Mouse (Mus musculus) lung, embryonic 15.5 days (tissue): ENCODE measurements around the gene Efna4. TPM values are rescaled to one million over a fixed set of nuclear protein-coding genes. Genes with fewer than 3 reads are reported as not detected.

ENCODE experiments used
- ATAC-seq: fragments of 200-750 bp; cut with Nextera tagmentation; 2 replicates; pipeline ENCODE4 v1.8.0; 2017; ENCODE audit warnings: moderate number of reproducible peaks, borderline replicate concordance; ENCODE audit not compliant: low FRiP score, low TSS enrichment; ENCODE audit errors: extremely low read depth
- H3K27ac ChIP-seq: fragments of 300-500 bp; sonication (generic); 2 replicates; pipeline ENCODE4 v1.5.1; 2015; ENCODE audit warnings: moderate library complexity, mild to moderate bottlenecking, inconsistent platforms
- H3K27me3 ChIP-seq: fragments of 300-500 bp; sonication (generic); 2 replicates; pipeline ENCODE4 v1.6.1; 2015; ENCODE audit warnings: inconsistent platforms
- H3K36me3 ChIP-seq: fragments of 300-500 bp; sonication (generic); 2 replicates; pipeline ENCODE4 v1.6.1; 2015; ENCODE audit warnings: inconsistent platforms
- H3K4me1 ChIP-seq: fragments of 300-500 bp; sonication (generic); 2 replicates; pipeline ENCODE4 v1.6.1; 2015; ENCODE audit warnings: inconsistent platforms
- H3K4me2 ChIP-seq: fragments of 300-500 bp; sonication (generic); 2 replicates; pipeline ENCODE4 v1.6.1; 2015; ENCODE audit warnings: inconsistent platforms, mild to moderate bottlenecking, moderate library complexity
- H3K4me3 ChIP-seq: fragments of 300-500 bp; sonication (generic); 2 replicates; pipeline ENCODE4 v1.5.1; 2015; ENCODE audit warnings: mild to moderate bottlenecking, inconsistent platforms
- H3K9ac ChIP-seq: fragments of 300-500 bp; sonication (generic); 2 replicates; pipeline ENCODE4 v1.6.1; 2015; ENCODE audit warnings: inconsistent platforms
- H3K9me3 ChIP-seq: fragments of 300-500 bp; sonication (generic); 2 replicates; pipeline ENCODE4 v1.6.1; 2016; ENCODE audit warnings: inconsistent platforms
- WGBS: fragments of 180-500 bp; shearing (Covaris S2); methylation state at CpG from one replicate; pipeline ENCODE4 v1.1.7; 2015; 5-methylcytosine and 5-hydroxymethylcytosine counted together
- polyA plus RNA-seq: library from polyadenylated mRNA; unstranded; fragments of >200 nt; fragmentation: Nextera tagmentation; extraction: Ambion mirVana; gene quantifications from 2 replicates; pipeline ENCODE4 v1.2.1, GENCODE M21; 2015

Gene Efna4
- polyA plus RNA-seq, 1 experiment from 2014 or later = 29.0 TPM

DNA sequence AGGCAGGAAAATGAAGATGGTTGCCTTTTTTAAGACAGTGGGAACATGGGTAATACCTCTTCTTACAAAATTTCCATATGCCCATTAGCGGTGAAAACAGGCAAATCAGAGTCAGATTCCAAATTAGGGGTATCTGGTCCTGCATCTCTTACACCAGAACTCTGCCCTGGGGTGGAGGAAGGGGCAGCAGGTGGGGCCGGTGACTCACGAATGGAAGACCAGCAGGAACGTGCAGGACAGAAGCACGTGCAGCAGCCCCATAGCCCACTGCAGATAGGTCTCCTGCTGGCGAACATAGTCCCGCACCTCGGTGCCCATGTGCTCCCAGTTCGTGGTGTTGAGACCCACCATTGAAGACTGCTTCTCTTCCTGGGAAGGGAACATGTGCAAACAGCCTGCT lies 18.2 kb upstream of the Efna4 start:
- no peak overlapping the region for H3K9ac ChIP-seq
- WGBS = 56% methylated on average over 9 of the region's 9 CpGs
- no peaks in the 10 kb centered on the region for H3K9me3 ChIP-seq
- no peaks in the 10 kb centered on the region for H3K36me3 ChIP-seq
- H3K27ac ChIP-seq = no peak overlapping the region
- no peaks in the 10 kb centered on the region; the same call in 1 of the 2 replicates for H3K27me3 ChIP-seq
- ATAC-seq = no peak
- no peak overlapping the region for H3K4me2 ChIP-seq
- H3K4me3 ChIP-seq = no peak overlapping the region
- H3K4me1 ChIP-seq = peaks cover 6% of the 10 kb centered on the region; the same call in 1 of the 2 replicates

DNA sequence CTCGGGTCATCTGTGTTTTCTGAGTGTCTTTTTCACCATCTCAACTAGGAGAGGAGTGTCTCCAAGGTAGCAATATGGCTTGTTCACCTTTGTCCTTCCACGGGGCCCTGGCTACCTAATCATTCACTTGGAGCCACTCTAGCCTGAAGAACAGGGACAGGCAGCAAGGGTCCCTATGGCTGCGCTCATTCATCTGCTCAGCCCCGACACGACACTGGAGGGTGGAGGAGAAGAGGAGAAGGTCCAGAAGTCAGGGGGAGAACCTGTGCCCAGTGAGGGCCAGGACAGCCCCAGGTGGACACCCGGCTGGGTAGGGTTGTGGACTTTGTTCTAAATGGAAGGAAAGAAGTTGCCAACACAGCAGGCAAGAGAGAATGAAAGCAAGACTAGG lies 17.7 kb upstream of the Efna4 start:
- Histone ChIP-seq H3K9me3 (no peaks in the 10 kb centered on the region), H3K4me2 (no peak overlapping the region), H3K9ac (no peak overlapping the region), H3K27ac (0 out of 2 replicates have a peak overlapping the region, but pooled peaks have one; percentile 10), H3K36me3 (no peaks in the 10 kb centered on the region), H3K4me3 (no peak overlapping the region), H3K27me3 (no peaks in the 10 kb centered on the region; the same call in 1 of the 2 replicates), H3K4me1 (peaks cover 9% of the 10 kb centered on the region)
- ATAC-seq = no peak
- 62% methylated on average over 6 of the region's 6 CpGs for WGBS

DNA sequence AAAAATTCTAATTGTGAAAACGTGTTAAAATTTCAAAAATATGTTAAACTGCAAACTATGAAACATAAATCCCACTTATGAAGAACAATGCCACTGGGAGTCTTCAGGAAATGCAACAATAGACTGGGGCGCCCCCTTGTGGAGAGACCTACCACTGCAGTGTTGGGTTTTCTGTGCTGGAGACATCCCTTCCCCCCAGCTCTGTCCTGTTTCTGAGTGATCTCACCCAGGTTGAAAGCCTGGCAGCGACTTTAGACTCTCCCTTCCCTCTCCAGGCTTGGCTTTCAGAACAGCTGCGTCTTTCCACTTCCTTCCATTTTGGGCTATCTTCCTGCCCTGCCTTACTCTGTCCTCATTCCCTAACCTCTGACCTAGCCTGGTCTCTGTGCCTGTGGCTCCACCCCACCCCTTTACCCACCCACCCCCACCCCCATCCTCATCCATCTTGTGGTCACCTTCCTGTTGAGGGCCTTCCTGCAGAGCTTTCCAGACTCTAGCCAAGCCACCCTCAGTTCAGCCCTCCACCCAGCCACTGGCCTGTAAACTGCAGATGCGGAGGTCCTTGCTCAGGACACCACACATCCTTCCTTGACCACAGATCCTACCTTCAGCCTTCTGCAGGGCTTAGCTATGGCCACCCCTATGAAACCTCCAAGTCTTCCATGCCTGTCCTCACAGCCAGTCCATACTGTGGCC lies 17.1 kb upstream of the Efna4 start:
- H3K27me3 ChIP-seq = no peaks in the 10 kb centered on the region; the same call in none of the 2 replicates
- H3K36me3 ChIP-seq = no peaks in the 10 kb centered on the region
- H3K9ac ChIP-seq = no peak overlapping the region
- 0 out of 2 replicates have a peak overlapping the region, but pooled peaks have one; percentile 18 for H3K4me2 ChIP-seq
- H3K4me1 ChIP-seq = peaks cover 15% of the 10 kb centered on the region
- H3K4me3 ChIP-seq = no peak overlapping the region
- peak; percentile 48; the same call in 1 of the 2 replicates for ATAC-seq
- 13% methylated on average over 5 of the region's 5 CpGs for WGBS
- 0 out of 2 replicates have a peak overlapping the region, but pooled peaks have one; percentile 10 for H3K27ac ChIP-seq
- no peaks in the 10 kb centered on the region for H3K9me3 ChIP-seq

DNA sequence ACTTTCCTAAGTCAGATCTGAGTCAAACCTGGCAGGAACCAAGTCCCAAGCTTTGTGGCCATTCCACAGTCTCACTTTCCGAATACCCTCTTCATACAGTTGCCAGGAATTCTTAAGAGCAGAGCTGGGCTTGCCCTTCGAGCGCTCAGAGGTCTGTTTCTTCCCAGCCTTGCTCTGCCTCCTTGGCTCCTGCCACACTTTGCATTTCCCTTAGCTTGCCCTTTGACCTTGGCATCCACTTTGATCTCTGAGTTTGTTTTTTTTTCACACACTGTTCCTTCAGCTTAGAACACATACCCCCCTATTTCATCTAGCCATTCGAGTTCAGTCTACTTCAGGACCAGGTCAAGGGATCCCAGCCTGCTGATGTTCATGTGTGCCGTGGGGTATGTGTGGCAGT lies 13.4 kb upstream of the Efna4 start:
- ATAC-seq = no peak
- Histone ChIP-seq H3K27ac (no peak overlapping the region), H3K4me3 (no peak overlapping the region), H3K4me1 (peaks cover 30% of the 10 kb centered on the region), H3K4me2 (no peak overlapping the region), H3K36me3 (no peaks in the 10 kb centered on the region), H3K9ac (no peak overlapping the region), H3K27me3 (no peaks in the 10 kb centered on the region; the same call in none of the 2 replicates), H3K9me3 (no peaks in the 10 kb centered on the region)
- WGBS = 46% methylated on average over 5 of the region's 5 CpGs

DNA sequence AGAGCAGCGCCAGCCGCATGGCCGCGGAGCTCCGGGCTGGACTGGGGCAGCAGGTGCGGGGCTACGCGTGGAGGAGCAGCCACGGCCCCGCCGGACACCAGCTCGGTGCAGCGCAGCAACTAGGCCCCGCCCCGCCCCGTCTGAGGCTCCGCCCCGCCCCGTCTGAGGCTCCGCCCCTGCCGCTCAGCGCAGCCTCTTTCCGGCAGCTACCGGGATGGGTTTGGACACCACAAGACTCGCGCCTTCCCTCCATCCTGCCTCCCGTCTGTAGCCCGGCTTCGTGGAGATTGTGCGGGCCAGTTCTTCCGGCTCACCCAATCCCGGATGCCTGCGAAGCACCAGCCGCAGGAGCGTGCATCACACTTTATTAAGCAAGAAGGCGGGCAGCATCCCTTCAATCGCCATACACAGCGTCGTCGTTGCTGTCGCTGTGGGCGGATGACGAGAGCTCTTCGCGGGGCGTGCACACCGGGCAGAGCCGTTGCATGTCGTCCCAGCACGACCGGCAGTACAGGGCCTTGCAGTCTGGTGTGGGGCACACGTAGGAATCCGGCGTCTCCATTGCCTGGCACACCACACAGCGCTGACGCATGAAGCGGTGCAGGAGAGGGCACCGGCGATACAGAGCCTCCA lies 12.2 kb upstream of the Efna4 start, which contains the start of gene Adam15:
TSS of gene Adam15 (minus strand) at position 128 of the 633 bp plus-strand sequence.
- peak; percentile 87 for ATAC-seq
- H3K4me2 ChIP-seq = peak within 1 kb of the TSS; percentile 96
- peak within 1 kb of the TSS; percentile 47 for H3K9ac ChIP-seq
- H3K27me3 ChIP-seq = no peaks in the 10 kb centered on the region; the same call in 1 of the 2 replicates
- H3K36me3 ChIP-seq = no peaks in the 10 kb centered on the region
- peaks cover 26% of the 10 kb centered on the region for H3K4me1 ChIP-seq
- 1% methylated on average over 59 of the region's 59 CpGs for WGBS
- H3K4me3 ChIP-seq = peak within 1 kb of the TSS; percentile 54
- H3K27ac ChIP-seq = peak within 1 kb of the TSS; percentile 63
- no peaks in the 10 kb centered on the region for H3K9me3 ChIP-seq

DNA sequence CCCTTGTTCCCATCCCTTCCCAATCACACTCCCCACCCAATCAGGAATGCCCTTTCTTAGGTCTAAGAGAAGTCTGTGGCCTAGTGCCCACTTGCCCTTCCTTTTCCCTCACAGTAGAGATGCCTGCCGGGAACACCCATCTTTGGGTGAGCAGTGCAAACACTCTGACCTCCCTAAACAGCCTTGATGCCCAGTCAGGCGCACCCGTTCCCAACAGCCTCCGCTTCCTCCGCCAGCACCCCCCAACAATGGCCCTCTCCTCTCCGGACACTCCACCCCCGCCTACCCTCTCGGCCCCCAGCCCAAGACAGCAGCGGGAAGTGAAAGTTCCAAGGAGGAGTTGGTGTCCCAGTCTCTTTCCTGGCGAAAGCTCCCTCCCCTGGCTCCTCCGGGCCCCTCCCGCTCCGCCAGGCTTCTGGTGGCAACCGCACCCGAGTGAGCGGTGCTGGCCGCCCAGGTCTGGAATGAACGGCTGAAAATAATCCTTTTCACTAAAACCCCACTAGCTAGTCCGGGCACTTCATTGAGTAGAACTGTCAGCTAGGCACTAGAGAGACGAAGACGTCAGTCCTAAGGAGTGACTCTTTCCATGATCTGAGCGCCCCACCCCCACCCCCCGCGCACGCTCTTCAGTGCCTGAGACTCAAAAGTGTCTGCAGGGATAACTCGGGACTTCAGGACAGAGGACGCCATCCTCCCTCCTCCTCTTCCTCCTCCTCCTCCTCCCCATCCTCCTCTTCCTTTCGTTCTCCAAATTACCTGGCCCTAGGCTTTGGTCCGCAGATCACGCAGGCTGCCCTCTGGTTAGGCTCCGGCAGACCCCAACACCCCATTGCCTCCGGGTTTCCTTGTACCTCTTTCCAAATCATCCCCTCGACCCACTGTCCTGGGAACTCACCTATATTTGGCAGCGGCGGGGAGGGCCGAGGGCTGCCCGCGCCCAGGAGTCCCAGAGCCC lies 11.4 kb upstream of the Efna4 start:
- Histone ChIP-seq H3K9ac (peak overlapping the region; percentile 47), H3K9me3 (no peaks in the 10 kb centered on the region), H3K36me3 (no peaks in the 10 kb centered on the region), H3K4me3 (peak overlapping the region; percentile 54), H3K27ac (peak overlapping the region; percentile 63), H3K27me3 (no peaks in the 10 kb centered on the region; the same call in 1 of the 2 replicates), H3K4me1 (peaks cover 24% of the 10 kb centered on the region), H3K4me2 (peak overlapping the region; percentile 96)
- WGBS = 1% methylated on average over 38 of the region's 38 CpGs
- peak; percentile 27 for ATAC-seq

DNA sequence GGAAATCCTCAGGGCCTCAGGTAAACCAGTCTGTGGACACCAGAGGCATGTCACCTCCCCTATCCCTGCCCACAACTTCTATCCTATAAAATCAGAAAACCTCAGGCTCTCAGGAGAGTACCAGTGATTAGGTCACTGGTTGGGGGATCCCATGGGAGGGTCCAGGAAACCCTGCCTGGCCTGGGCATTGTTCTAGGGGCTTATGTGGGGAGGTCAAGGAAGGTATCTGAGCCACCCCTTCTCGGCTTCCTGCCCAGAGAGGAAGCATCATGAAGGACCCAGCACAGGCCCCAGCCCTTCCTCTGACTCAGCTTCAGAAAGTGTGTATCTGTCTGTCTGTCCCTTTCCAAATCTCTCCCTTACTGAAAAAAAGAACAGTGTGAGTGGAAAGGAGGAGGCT lies 10.1 kb upstream of the Efna4 start:
- Histone ChIP-seq H3K27ac (0 out of 2 replicates have a peak overlapping the region, but pooled peaks have one; percentile 63), H3K9ac (no peak overlapping the region), H3K4me2 (peak overlapping the region; percentile 96), H3K4me1 (peaks cover 24% of the 10 kb centered on the region), H3K4me3 (0 out of 2 replicates have a peak overlapping the region, but pooled peaks have one; percentile 54), H3K36me3 (peaks cover 5% of the 10 kb centered on the region; the same call in 1 of the 2 replicates), H3K27me3 (no peaks in the 10 kb centered on the region; the same call in 1 of the 2 replicates), H3K9me3 (no peaks in the 10 kb centered on the region)
- ATAC-seq = no peak
- WGBS = 55% methylated on average over 1 of the region's 1 CpGs

DNA sequence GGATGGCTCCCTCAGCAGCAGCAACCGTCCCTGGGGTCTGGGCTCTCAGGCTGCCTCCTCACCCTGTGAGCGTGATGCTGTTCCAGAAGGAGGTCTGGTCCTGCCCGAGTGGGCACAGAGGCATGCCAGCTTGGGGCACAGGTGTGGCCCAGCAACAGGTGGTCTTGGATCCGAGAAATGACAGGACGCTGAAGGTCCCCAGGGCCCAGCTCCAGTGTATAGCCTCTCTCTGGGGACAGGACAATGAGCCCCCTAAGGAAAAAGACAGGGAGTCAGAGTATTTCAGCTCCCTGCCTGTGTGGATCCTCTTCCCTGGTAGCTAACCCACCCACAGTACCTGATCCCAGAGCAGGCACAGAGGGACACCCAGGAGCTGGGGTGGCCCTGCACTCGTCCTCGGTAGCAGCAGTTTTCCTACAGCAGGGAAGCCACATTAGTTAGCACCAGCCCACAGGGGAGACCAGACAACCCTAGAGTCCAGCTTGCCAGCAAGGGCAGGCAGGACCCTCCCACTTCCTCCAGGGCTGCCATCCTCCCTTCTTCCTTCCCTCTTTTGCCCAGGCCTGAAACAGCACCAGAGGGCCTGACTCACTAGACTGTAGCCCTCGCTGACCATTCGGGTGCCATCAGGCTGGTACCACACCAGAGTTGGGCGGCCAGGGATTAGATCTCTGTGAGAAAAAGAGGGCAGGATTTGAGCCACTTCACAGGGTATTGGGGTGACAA lies 9.2 kb upstream of the Efna4 start:
- Histone ChIP-seq H3K9ac (no peak overlapping the region), H3K4me1 (peaks cover 24% of the 10 kb centered on the region), H3K4me3 (no peak overlapping the region), H3K9me3 (no peaks in the 10 kb centered on the region), H3K4me2 (no peak overlapping the region), H3K36me3 (peaks cover 5% of the 10 kb centered on the region; the same call in 1 of the 2 replicates), H3K27ac (no peak overlapping the region), H3K27me3 (no peaks in the 10 kb centered on the region; the same call in 1 of the 2 replicates)
- WGBS = 78% methylated on average over 10 of the region's 10 CpGs
- no peak for ATAC-seq

DNA sequence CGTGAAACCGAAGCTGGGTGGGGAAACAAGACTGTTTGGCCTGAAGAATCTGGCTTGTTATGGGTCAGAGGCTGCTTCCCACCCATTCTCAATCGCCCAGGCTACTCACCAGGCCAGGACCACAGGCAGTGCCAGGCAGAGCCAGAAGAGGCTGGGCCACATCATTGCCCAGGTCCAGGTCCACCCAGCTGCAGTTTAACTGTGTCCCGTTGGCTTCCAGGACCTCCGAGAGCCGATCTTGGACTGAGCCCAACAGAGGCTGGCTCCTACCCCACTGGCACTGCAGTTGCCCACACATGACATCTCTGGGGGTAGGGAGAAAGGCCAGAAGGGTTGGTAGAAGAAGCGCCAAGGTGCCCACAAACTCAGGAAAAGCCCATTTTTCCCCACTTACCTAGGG lies 5.5 kb upstream of the Efna4 start:
- 77% methylated on average over 7 of the region's 7 CpGs for WGBS
- no peak overlapping the region for H3K9ac ChIP-seq
- H3K36me3 ChIP-seq = peaks cover 5% of the 10 kb centered on the region; the same call in 1 of the 2 replicates
- no peak overlapping the region for H3K4me3 ChIP-seq
- ATAC-seq = no peak
- no peaks in the 10 kb centered on the region for H3K9me3 ChIP-seq
- no peak overlapping the region for H3K4me2 ChIP-seq
- peaks cover 30% of the 10 kb centered on the region for H3K4me1 ChIP-seq
- no peaks in the 10 kb centered on the region for H3K27me3 ChIP-seq
- no peak overlapping the region for H3K27ac ChIP-seq

DNA sequence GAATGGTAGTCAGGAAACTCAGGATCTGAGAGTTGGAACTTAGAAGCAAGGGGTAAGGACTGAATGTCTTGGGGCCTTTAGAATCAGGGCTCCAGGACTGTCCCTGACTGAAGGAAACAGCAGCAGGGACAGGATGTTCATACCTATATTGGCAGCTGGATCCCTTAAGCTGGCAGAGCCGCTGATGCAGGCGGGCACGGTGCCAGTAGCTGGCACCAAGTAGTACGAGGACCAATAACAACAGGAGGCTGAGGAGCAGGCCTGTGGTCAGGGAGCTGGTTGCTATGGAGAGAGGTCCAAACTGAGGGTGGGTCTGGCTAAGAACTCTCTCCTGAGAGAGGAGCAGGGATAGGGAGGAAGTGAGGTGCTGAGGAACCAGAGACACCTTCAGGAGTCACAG lies 4.0 kb upstream of the Efna4 start:
- H3K36me3 ChIP-seq = peaks cover 5% of the 10 kb centered on the region; the same call in 1 of the 2 replicates
- H3K9ac ChIP-seq = no peak overlapping the region
- no peak overlapping the region for H3K4me2 ChIP-seq
- H3K9me3 ChIP-seq = no peaks in the 10 kb centered on the region
- H3K27ac ChIP-seq = no peak overlapping the region
- H3K4me1 ChIP-seq = peaks cover 33% of the 10 kb centered on the region
- no peak for ATAC-seq
- no peaks in the 10 kb centered on the region for H3K27me3 ChIP-seq
- 81% methylated on average over 4 of the region's 4 CpGs for WGBS
- no peak overlapping the region for H3K4me3 ChIP-seq

DNA sequence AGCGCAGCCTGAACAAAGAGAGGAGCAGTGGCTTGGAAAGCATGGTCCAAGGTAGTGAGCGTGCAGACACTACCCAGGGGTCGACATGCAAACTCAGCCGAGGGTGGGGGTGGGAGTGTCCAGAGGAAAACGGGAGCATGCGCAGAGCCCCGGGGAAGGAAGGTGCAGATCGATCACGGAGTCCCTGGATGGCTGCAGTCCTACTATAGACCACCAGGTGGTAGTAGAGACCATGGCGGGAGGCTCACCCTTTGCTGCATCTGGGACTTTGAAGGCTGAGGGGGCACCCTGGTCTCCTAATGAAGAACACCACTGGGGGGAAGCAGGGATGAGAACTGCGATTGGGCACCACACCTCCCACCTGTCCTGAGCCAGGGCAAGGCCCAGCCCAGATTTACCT lies 2.6 kb upstream of the Efna4 start:
- Histone ChIP-seq H3K4me3 (peak overlapping the region; percentile 23), H3K4me1 (peaks cover 46% of the 10 kb centered on the region), H3K27me3 (no peaks in the 10 kb centered on the region), H3K27ac (no peak overlapping the region), H3K9ac (no peak overlapping the region), H3K4me2 (peak overlapping the region; percentile 54), H3K9me3 (no peaks in the 10 kb centered on the region), H3K36me3 (peaks cover 5% of the 10 kb centered on the region; the same call in 1 of the 2 replicates)
- ATAC-seq = no peak
- 7% methylated on average over 11 of the region's 11 CpGs for WGBS
